Mouse (Mus musculus) cortical plate, adult 2 months (tissue): ENCODE results near the gene Nebl.

Experiments
- CTCF ChIP-seq: fragments of 200-500 bp; IDR thresholded peaks from 2 replicates; pipeline ENCODE4 v1.5.1; 2011; ENCODE audit warnings: mild to moderate bottlenecking, control low read depth, low read length; ENCODE audit not compliant: insufficient read depth; ENCODE audit errors: extremely low read depth
- POLR2A ChIP-seq: fragments of 200-500 bp; IDR thresholded peaks from 2 replicates; pipeline ENCODE4 v1.6.1; 2011; ENCODE audit warnings: mild to moderate bottlenecking, low read length, control low read depth; ENCODE audit not compliant: insufficient read depth; ENCODE audit errors: extremely low read depth

- no peak for TF ChIP-seq CTCF
- no peak for TF ChIP-seq POLR2A
Observed at GRCm38 (mm10) chr2:17658176-17658575, 73.1 kb downstream of the Nebl start.
